Mouse (Mus musculus) olfactory bulb, adult 2 months (tissue): ENCODE measurements around the gene Atp6v1e1. TPM values are rescaled to one million over a fixed set of nuclear protein-coding genes. Genes with fewer than 3 reads are reported as not detected.

Source experiments
- H3K27ac ChIP-seq: fragments of 200-500 bp; 2 replicates; pipeline ENCODE4 v1.5.1; 2012; ENCODE audit warnings: low read depth, low read length; ENCODE audit not compliant: insufficient read depth
- H3K4me1 ChIP-seq: fragments of 200-500 bp; 2 replicates; pipeline ENCODE4 v1.6.1; 2012; ENCODE audit warnings: low read length; ENCODE audit not compliant: control insufficient read depth, insufficient read depth
- H3K4me3 ChIP-seq: fragments of 200-500 bp; 2 replicates; pipeline ENCODE4 v1.5.1; 2012; ENCODE audit warnings: mild to moderate bottlenecking, low read depth, low read length, moderate library complexity; ENCODE audit not compliant: insufficient read depth
- CTCF ChIP-seq: fragments of 200-500 bp; IDR thresholded peaks from 2 replicates; pipeline ENCODE4 v1.5.1; 2012; ENCODE audit warnings: low read depth, mild to moderate bottlenecking, low read length, moderate library complexity; ENCODE audit not compliant: insufficient read depth
- POLR2A ChIP-seq: fragments of 200-500 bp; IDR thresholded peaks from 2 replicates; pipeline ENCODE4 v1.6.1; 2012; ENCODE audit warnings: mild to moderate bottlenecking, low read depth, low read length, moderate library complexity; ENCODE audit not compliant: insufficient read depth
- WGBS: fragments of 180-500 bp; shearing (Covaris S2); methylation state at CpG from one replicate; pipeline ENCODE4 v1.1.7; 2018; 5-methylcytosine and 5-hydroxymethylcytosine counted together
- polyA plus RNA-seq: library from polyadenylated mRNA; stranded (reverse); fragments of >200 nt; gene quantifications from 2 replicates; pipeline ENCODE4 v1.2.4, GENCODE M21; 2012; ENCODE audit warnings: low replicate concordance; ENCODE audit not compliant: missing spikeins, insufficient read depth, insufficient read length

Gene Atp6v1e1
- polyA plus RNA-seq, 1 experiment, result not detected

- Histone ChIP-seq H3K4me1 (peaks cover 4% of the 10 kb centered on the region), H3K27ac (no peak overlapping the region), H3K4me3 (no peak overlapping the region)
- 92% methylated on average over 4 of the region's 4 CpGs for WGBS
- TF ChIP-seq CTCF, result no peak
- no peak for TF ChIP-seq POLR2A
Measured at GRCm38 (mm10) chr6:120798905-120799304, 23.7 kb downstream of the Atp6v1e1 start.

DNA sequence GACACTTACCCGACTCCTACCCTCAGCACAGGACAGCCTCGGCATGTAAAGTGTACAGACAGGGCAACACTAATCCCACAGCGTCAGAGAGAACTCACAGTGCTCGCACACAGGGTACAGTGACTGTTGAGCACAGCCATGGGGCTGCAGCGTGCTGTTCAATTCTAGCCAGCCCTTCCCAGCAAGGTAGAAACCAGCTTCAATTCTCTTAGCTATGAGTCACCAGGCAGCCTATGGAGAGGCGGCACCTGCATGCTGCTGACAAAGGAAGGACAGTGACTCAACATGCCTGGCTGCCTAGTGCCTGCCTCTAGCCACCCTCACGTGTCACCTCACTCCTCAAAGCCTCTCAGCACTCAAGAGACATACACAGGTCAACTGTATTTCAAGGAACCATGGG, 24.6 kb downstream of the Atp6v1e1 start:
- WGBS, result 57% methylated on average over 7 of the region's 7 CpGs
- peak overlapping the region; percentile 2; the same call in 1 of the 2 replicates for H3K27ac ChIP-seq
- no peak overlapping the region for H3K4me3 ChIP-seq
- peaks cover 4% of the 10 kb centered on the region for H3K4me1 ChIP-seq
- TF ChIP-seq CTCF, result no peak
- no peak for TF ChIP-seq POLR2A

GRCm38 (mm10) chr6:120796111-120796510, 26.5 kb downstream of the Atp6v1e1 start:
- no peak overlapping the region for H3K27ac ChIP-seq
- 76% methylated on average over 2 of the region's 2 CpGs for WGBS
- H3K4me3 ChIP-seq, result no peak overlapping the region
- H3K4me1 ChIP-seq, result peaks cover 4% of the 10 kb centered on the region
- TF ChIP-seq POLR2A (no peak), CTCF (no peak)

- no peak for TF ChIP-seq CTCF
- no peak for TF ChIP-seq POLR2A
- H3K4me3 ChIP-seq, result no peak overlapping the region
- H3K27ac ChIP-seq, result no peak overlapping the region
- peaks cover 4% of the 10 kb centered on the region for H3K4me1 ChIP-seq
- WGBS, result 74% methylated on average over 5 of the region's 5 CpGs
Measured at GRCm38 (mm10) chr6:120795422-120796086, 27.0 kb downstream of the Atp6v1e1 start.

GRCm38 (mm10) chr6:120792947-120793346, 29.6 kb downstream of the Atp6v1e1 start:
- TF ChIP-seq POLR2A (no peak), CTCF (no peak)
- WGBS, result 67% methylated on average over 8 of the region's 8 CpGs
- Histone ChIP-seq H3K27ac (no peak overlapping the region), H3K4me3 (no peak overlapping the region), H3K4me1 (peaks cover 2% of the 10 kb centered on the region; the same call in 1 of the 2 replicates)

GRCm38 (mm10) chr6:120790717-120791116, 31.9 kb downstream of the Atp6v1e1 start:
- 75% methylated on average over 5 of the region's 5 CpGs for WGBS
- no peak for TF ChIP-seq POLR2A
- TF ChIP-seq CTCF, result no peak
- H3K4me3 ChIP-seq, result no peak overlapping the region
- H3K4me1 ChIP-seq, result no peaks in the 10 kb centered on the region
- no peak overlapping the region for H3K27ac ChIP-seq

DNA sequence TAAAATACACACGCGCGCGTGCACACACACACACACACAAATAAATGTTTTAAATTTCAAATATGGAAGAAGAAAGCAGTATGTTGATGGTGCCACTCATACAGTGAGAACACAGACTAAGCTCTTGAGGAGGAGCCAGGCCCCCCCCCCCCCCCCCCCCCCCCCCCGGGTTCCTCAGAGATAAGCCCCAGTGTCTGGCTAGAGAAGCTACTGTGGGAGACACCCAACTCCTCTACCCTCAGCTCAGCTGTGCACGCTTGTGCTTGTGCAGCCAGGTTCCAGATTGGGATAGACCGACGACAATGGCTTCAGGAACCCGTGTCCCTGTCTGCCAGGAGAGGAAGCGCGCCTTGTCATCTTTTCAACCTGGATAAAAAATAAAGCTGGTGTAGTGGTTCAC, 32.4 kb downstream of the Atp6v1e1 start:
- 93% methylated on average over 10 of the region's 11 CpGs for WGBS
- no peak for TF ChIP-seq POLR2A
- no peak for TF ChIP-seq CTCF
- Histone ChIP-seq H3K4me1 (no peaks in the 10 kb centered on the region), H3K27ac (no peak overlapping the region), H3K4me3 (no peak overlapping the region)

DNA sequence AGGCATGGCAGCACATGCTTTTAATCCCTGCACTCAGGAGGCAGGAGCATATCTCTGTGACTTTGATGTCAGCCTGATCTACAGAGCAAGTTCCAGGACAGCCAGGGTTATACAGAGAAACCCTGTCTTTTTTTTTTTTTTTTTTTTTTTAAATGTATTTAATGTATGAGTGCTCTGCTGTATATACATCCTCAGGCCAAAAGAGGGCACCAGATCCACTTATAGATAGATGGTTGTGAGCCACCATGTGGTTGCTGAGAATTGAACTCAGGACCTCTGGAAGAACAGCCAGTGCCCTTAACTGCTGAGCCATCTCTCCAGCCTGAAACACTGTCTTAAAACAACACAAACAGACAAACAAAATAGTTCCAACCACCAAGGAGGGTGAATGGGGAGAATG, 33.7 kb downstream of the Atp6v1e1 start:
- Histone ChIP-seq H3K4me3 (no peak overlapping the region), H3K4me1 (no peaks in the 10 kb centered on the region), H3K27ac (no peak overlapping the region)
- TF ChIP-seq POLR2A (no peak), CTCF (no peak)

DNA sequence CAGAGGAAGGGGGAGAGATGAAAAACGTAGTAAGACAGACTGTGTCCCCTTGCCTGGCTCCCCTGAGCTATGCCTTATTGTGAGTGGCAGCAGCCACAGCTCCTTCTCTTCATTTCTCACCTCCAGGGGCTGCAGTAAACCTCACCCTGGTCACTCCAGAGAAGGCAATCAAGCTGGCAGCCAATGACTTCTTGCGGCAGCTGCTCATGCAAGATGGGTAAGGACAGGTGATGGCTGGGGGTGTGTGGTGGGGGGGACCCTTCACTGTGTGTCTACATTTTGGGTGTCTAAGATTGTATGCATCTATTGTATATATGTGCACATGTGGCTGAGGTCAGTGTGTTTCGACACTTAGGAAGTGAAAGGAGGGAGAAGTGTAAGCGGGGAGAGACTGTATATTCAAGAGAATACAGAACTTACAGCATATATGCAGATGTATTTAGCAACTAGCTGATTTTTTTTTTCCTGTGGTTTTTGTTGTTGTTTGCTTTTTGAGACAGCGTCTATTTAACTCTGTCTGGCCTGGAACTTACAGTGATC, 34.5 kb downstream of the Atp6v1e1 start:
- Histone ChIP-seq H3K4me3 (no peak overlapping the region), H3K4me1 (no peaks in the 10 kb centered on the region), H3K27ac (no peak overlapping the region)
- WGBS, result 85% methylated on average over 5 of the region's 5 CpGs
- no peak for TF ChIP-seq CTCF
- no peak for TF ChIP-seq POLR2A
